Mouse (Mus musculus): Measurements from ENCODE around the gene Wfdc3.

DNA sequence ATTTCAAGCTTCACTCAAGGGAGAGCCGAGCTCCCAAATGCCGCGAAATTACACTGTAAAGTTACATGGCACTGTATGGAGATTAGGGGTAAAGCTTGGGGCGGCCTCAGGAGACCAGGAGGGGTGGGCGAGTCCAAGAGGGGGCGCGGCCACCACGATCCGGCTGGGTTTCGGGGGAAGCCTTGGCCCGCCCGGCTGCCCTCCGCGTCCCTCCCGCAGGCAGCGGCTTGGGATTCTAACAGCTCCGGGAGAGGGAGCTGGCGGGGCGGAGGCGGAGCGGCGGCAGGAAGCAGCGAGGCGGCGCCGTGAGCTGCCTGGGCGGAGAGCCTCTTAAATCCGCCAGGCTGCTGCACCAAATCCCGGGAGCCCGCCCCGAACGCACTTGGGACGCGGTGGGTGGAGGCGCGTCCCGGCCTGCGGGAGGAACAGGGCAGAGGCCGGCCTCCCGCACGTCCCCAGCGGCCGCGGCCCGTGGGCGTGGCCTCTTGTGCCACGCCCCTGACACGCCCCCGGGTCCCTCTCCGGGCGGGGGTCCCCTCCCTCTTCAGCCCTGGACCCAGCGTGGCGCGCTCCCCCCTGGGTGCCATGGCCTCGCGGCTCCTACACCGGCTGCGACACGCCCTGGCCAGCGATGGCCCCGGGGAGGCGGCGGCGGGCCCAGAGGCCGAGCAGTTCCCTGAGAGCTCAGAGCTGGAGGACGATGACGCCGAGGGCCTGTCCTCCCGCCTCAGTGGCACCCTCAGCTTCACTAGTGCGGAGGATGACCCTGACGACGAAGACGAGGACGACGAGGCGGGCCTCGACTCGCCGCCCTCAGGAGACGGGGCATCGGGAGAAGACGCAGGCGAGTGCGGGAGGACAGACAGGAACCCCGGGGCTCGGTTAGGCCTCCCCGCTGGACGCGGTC lies 40.0 kb upstream of the Wfdc3 start, which contains the start of gene Snx21:
- TF ChIP-seq CTCF (IDR thresholded peaks at IDR 0.05; ENCODE audit: insufficient read depth, low read depth, low read length): 0 out of 2 replicates have a peak, but pooled peaks have one; percentile 39
- no peak for TF ChIP-seq POLR2A (IDR thresholded peaks at IDR 0.05; ENCODE audit: insufficient read depth, low read depth, low read length)
